In genomic region chr1:157061800-157062444, GRCm38 (mm10) we compare ENCODE assay signal across 26 mouse cellular contexts. TPM values are rescaled to one million over a fixed set of nuclear protein-coding genes. Genes with fewer than 3 reads are reported as not detected.
A peak's percentile ranks its signal among the peaks of the same experiment; 100 is the strongest.
DNase-seq lines count a peak whose midpoint lies in the region; ATAC-seq and TF ChIP-seq lines count a peak whose summit lies in the region.
"Had no signal": no experiment of that assay in that cellular context is flagged by ENCODE, and none has a peak within 500 bp of the region (broad histone marks: within the 10 kb centered on the region; RNA-seq: fewer than 3 reads in every experiment).

No protein-coding gene starts in this region.

- no peak for TF ChIP-seq CTCF in lung, postnatal 0 days (IDR thresholded peaks at IDR 0.05)
- no peak for TF ChIP-seq CTCF in stomach, postnatal 0 days (IDR thresholded peaks at IDR 0.05; ENCODE audit: low read depth)

- no peaks in the 10 kb centered on the region for H3K27me3 ChIP-seq in lung, postnatal 0 days (replicated peaks; ENCODE audit: insufficient read depth, low read length)
- H3K27me3 ChIP-seq in stomach, postnatal 0 days (ENCODE audit: control insufficient read depth, insufficient read depth, low read length), result no peaks in the 10 kb centered on the region
- H3K27me3 ChIP-seq: heart, embryonic 12.5 days; hindbrain, embryonic 13.5 days; limb, embryonic 13.5 days; liver, embryonic 13.5 days; midbrain, embryonic 15.5 days had no signal

- H3K9ac ChIP-seq in lung, postnatal 0 days (replicated peaks; ENCODE audit: low read depth), result no peak overlapping the region
- H3K9ac ChIP-seq in stomach, postnatal 0 days (ENCODE audit: low read length), result no peak overlapping the region
- H3K9ac ChIP-seq: forebrain, postnatal 0 days; heart, embryonic 12.5 days; hindbrain, embryonic 13.5 days; limb, embryonic 13.5 days; liver, embryonic 13.5 days; lung, embryonic 14.5 days; midbrain, embryonic 15.5 days had no signal

- ATAC-seq in lung, postnatal 0 days, result peak; percentile 30; the same call in 1 of the 2 replicates
- ATAC-seq in megakaryocyte, adult 5-6 weeks (ENCODE audit: poor library complexity, severe bottlenecking), result peak; percentile 50
- peak; percentile 89 for ATAC-seq in stomach, postnatal 0 days (ENCODE audit: low FRiP score, low TSS enrichment)
- no peak for ATAC-seq in megakaryocyte-erythroid progenitor cell, adult 5-6 weeks (replicated peaks; ENCODE audit: low FRiP score, low TSS enrichment, poor library complexity, severe bottlenecking)
- ATAC-seq: CD4-positive, CD25-positive, alpha-beta regulatory T cell, adult 4 months; forebrain, postnatal 0 days; midbrain, embryonic 15.5 days had no signal

- no peak for DNase-seq in lung, postnatal 0 days (ENCODE audit: low spot score)
- no peak for DNase-seq in lung, postnatal 36 days
- peak; percentile 57 for DNase-seq in Muller cell, postnatal 12 days (ENCODE audit: inconsistent ontology term)
- DNase-seq in stomach, postnatal 0 days (ENCODE audit: low spot score), result peak; percentile 62
- no peak for DNase-seq in kidney, postnatal 25 days
- DNase-seq: cerebellum, adult 9-11 months; forebrain, postnatal 0 days; liver, embryonic 13.5 days; lung, embryonic 14.5 days; retina, postnatal 1 day; right cerebral cortex, postnatal 4 days; thymus, postnatal 25 days had no signal

- no peaks in the 10 kb centered on the region for H3K9me3 ChIP-seq in lung, postnatal 0 days (ENCODE audit: low read length)
- H3K9me3 ChIP-seq in stomach, postnatal 0 days (ENCODE audit: control insufficient read depth, low read length), result no peaks in the 10 kb centered on the region
- H3K9me3 ChIP-seq: G1E; heart, embryonic 12.5 days; hindbrain, embryonic 13.5 days; limb, embryonic 13.5 days; liver, embryonic 13.5 days; midbrain, embryonic 15.5 days had no signal

- no peak overlapping the region for H3K27ac ChIP-seq in lung, postnatal 0 days (ENCODE audit: low read length)
- H3K27ac ChIP-seq in stomach, postnatal 0 days (replicated peaks), result 0 out of 2 replicates have a peak overlapping the region, but pooled peaks have one; percentile 35
- H3K27ac ChIP-seq: hindbrain, embryonic 13.5 days; limb, embryonic 13.5 days; liver, embryonic 13.5 days; macrophage; midbrain, embryonic 15.5 days had no signal

- H3K36me3 ChIP-seq in lung, postnatal 0 days (ENCODE audit: insufficient read depth, low read length), result no peaks in the 10 kb centered on the region
- no peaks in the 10 kb centered on the region for H3K36me3 ChIP-seq in stomach, postnatal 0 days (ENCODE audit: control insufficient read depth, insufficient read depth, low read length)
- H3K36me3 ChIP-seq: G1E; heart, embryonic 12.5 days; hindbrain, embryonic 13.5 days; limb, embryonic 13.5 days; liver, embryonic 13.5 days; midbrain, embryonic 15.5 days had no signal

- no peak for TF ChIP-seq EP300 in lung, postnatal 0 days (IDR thresholded peaks at IDR 0.05)
- no peak for TF ChIP-seq EP300 in stomach, postnatal 0 days (optimal IDR thresholded peaks at IDR 0.05)

- H3K4me3 ChIP-seq in lung, postnatal 0 days (ENCODE audit: low read depth, low read length), result no peak overlapping the region
- no peak overlapping the region for H3K4me3 ChIP-seq in stomach, postnatal 0 days (ENCODE audit: low read depth, low read length)
- H3K4me3 ChIP-seq: heart, embryonic 12.5 days; hindbrain, embryonic 13.5 days; limb, embryonic 13.5 days; liver, embryonic 13.5 days; midbrain, embryonic 15.5 days had no signal

- no peaks in the 10 kb centered on the region for H3K4me1 ChIP-seq in lung, postnatal 0 days (ENCODE audit: insufficient read depth, low read depth, low read length)
- no peaks in the 10 kb centered on the region for H3K4me1 ChIP-seq in stomach, postnatal 0 days (replicated peaks; ENCODE audit: control insufficient read depth, insufficient read depth)

- H3K4me2 ChIP-seq in lung, postnatal 0 days (replicated peaks; ENCODE audit: low read depth, low read length), result no peak overlapping the region
- no peak overlapping the region for H3K4me2 ChIP-seq in stomach, postnatal 0 days (replicated peaks; ENCODE audit: low read depth)
- H3K4me2 ChIP-seq: heart, embryonic 12.5 days; hindbrain, embryonic 13.5 days; limb, embryonic 13.5 days; liver, embryonic 13.5 days; lung, embryonic 14.5 days; midbrain, embryonic 15.5 days had no signal

- WGBS in lung, postnatal 0 days, result 64% methylated on average over 10 of the region's 10 CpGs
- WGBS in stomach, postnatal 0 days, result 75% methylated on average over 10 of the region's 10 CpGs

RNA-seq across cellular contexts. Expression of gene Tex35, which starts 46.6 kb away (rescaled TPM):
- polyA plus RNA-seq in lung, postnatal 0 days (2015; fragmentation: Nextera tagmentation; extraction: Ambion mirVana), result not detected in 2 replicates
- not detected in 2 replicates for total RNA-seq in megakaryocyte, adult 5-6 weeks (2015)
- total RNA-seq in megakaryocyte, adult 5-6 weeks (2017), result not detected in 2 replicates
- not detected in 2 replicates for polyA plus RNA-seq in stomach, postnatal 0 days (2015; fragmentation: Nextera tagmentation; extraction: Ambion mirVana)
- total RNA-seq in megakaryocyte-erythroid progenitor cell, adult 5-6 weeks (2014; fragmentation: Nextera tagmentation), result not detected in 2 replicates
- total RNA-seq in megakaryocyte-erythroid progenitor cell, adult 5-6 weeks (2017), result not detected in 2 replicates
- total RNA-seq: adrenal gland, adult 2 months; forebrain, postnatal 0 days; G1E; layer of hippocampus, adult 18-20 months; layer of hippocampus, postnatal 25 days had no signal
- polyA plus RNA-seq: adrenal gland, adult 2 months; embryonic facial prominence, embryonic 14.5 days; forebrain, postnatal 0 days; G1E; heart, embryonic 12.5 days; hindbrain, embryonic 13.5 days; intestine, embryonic 14.5 days; limb, embryonic 13.5 days; liver, embryonic 13.5 days; lung, embryonic 14.5 days; macrophage; midbrain, embryonic 15.5 days had no signal

Comparison
In these comparisons a context has a peak if more than half of its experiments do, and no peak if none do; other contexts are left out.
1. DNase-seq: peak in Muller cell, postnatal 12 days (single experiment) and stomach, postnatal 0 days (single experiment); none in lung, postnatal 0 days (single experiment), lung, postnatal 36 days (single experiment) and kidney, postnatal 25 days (0 of 2).